Mouse (Mus musculus) myocyte (in vitro differentiated cells): ENCODE data around the gene Hcfc2. TPM values are rescaled to one million over a fixed set of nuclear protein-coding genes. Genes with fewer than 3 reads are reported as not detected.
A peak's percentile ranks its signal among the peaks of the same experiment; 100 is the strongest.

Experiments used
- H3K27me3 ChIP-seq: one replicate; pipeline ENCODE4 v1.6.1; 2011; ENCODE audit not compliant: control insufficient read depth, insufficient read depth, insufficient read length
- H3K36me3 ChIP-seq: one replicate; pipeline ENCODE4 v1.6.1; 2011; ENCODE audit not compliant: control insufficient read depth, insufficient read depth
- H3K4me2 ChIP-seq: one replicate; pipeline ENCODE4 v1.6.1; 2011; ENCODE audit warnings: low read depth, control low read depth
- H3K4me3 ChIP-seq: one replicate; pipeline ENCODE4 v1.5.1; 2011; ENCODE audit warnings: mild to moderate bottlenecking, control low read depth, moderate library complexity
- H3K79me2 ChIP-seq: one replicate; pipeline ENCODE4 v1.6.1; 2011; ENCODE audit not compliant: control insufficient read depth, insufficient read depth
- H3ac ChIP-seq: one replicate; pipeline ENCODE4 v1.6.1; 2011; ENCODE audit not compliant: control insufficient read depth, insufficient read length
- CEBPB ChIP-seq: IDR thresholded peaks from 2 replicates; pipeline ENCODE4 v1.6.1; 2011; ENCODE audit warnings: mild to moderate bottlenecking, moderate library complexity; ENCODE audit not compliant: poor library complexity, insufficient read depth, severe bottlenecking
- E2F4 ChIP-seq: IDR thresholded peaks from one replicate; pipeline ENCODE4 v1.6.1; 2011; ENCODE audit warnings: mild to moderate bottlenecking, control low read depth, moderate library complexity; ENCODE audit not compliant: insufficient read depth
- MAX ChIP-seq: IDR thresholded peaks from one replicate; pipeline ENCODE4 v1.6.1; 2011; ENCODE audit warnings: low read depth, mild to moderate bottlenecking, control low read depth
- MYOD1 ChIP-seq, 3 experiments: IDR thresholded peaks; one replicate each; pipeline ENCODE4 v1.6.1; 2011; ENCODE audit warnings: control low read depth in 2 of 3, low read depth in 2 of 3, mild to moderate bottlenecking in 2 of 3, moderate library complexity in 1 of 3; ENCODE audit not compliant: insufficient read length in 2 of 3, control insufficient read depth in 1 of 3
- MYOG ChIP-seq, 3 experiments: IDR thresholded peaks; one replicate each; pipeline ENCODE4 v1.6.1; 2011; ENCODE audit warnings: control low read depth in 2 of 3, low read depth in 2 of 3, mild to moderate bottlenecking in 2 of 3; ENCODE audit not compliant: insufficient read length in 2 of 3, control insufficient read depth in 1 of 3, insufficient read depth in 1 of 3
- POLR2A ChIP-seq: IDR thresholded peaks from one replicate; pipeline ENCODE4 v1.6.1; 2011; ENCODE audit warnings: low read depth, mild to moderate bottlenecking, control low read depth, moderate library complexity; ENCODE audit not compliant: insufficient read length
- POLR2AphosphoS2 ChIP-seq: IDR thresholded peaks from one replicate; pipeline ENCODE4 v1.6.1; 2011; ENCODE audit warnings: low read depth, control low read depth; ENCODE audit not compliant: insufficient read length
- REST ChIP-seq: IDR thresholded peaks from one replicate; pipeline ENCODE4 v1.6.1; 2011; ENCODE audit warnings: mild to moderate bottlenecking, control low read depth, moderate library complexity; ENCODE audit not compliant: insufficient read depth, insufficient read length
- SRF ChIP-seq: IDR thresholded peaks from one replicate; pipeline ENCODE4 v1.6.1; 2011; ENCODE audit warnings: low read depth; ENCODE audit not compliant: control insufficient read depth, insufficient read length
- TCF12 ChIP-seq: IDR thresholded peaks from one replicate; pipeline ENCODE4 v1.6.1; 2011; ENCODE audit warnings: mild to moderate bottlenecking, control low read depth; ENCODE audit not compliant: poor library complexity, insufficient read depth, severe bottlenecking
- TCF3 ChIP-seq: IDR thresholded peaks from one replicate; pipeline ENCODE4 v1.6.1; 2011; ENCODE audit warnings: low read depth, control low read depth; ENCODE audit not compliant: insufficient read length
- USF1 ChIP-seq: IDR thresholded peaks from one replicate; pipeline ENCODE4 v1.6.1; 2011; ENCODE audit warnings: low read depth, mild to moderate bottlenecking, control low read depth, moderate library complexity
- polyA plus RNA-seq: library from polyadenylated mRNA; unstranded; fragments of >200 nt; fragmentation: generic; extraction: Trizol; gene quantifications from one replicate; pipeline ENCODE4 v1.2.1, GENCODE M21; 2012; ENCODE audit warnings: missing spikeins

Hcfc2 gene
- polyA plus RNA-seq, 1 experiment = 13.0 TPM

DNA sequence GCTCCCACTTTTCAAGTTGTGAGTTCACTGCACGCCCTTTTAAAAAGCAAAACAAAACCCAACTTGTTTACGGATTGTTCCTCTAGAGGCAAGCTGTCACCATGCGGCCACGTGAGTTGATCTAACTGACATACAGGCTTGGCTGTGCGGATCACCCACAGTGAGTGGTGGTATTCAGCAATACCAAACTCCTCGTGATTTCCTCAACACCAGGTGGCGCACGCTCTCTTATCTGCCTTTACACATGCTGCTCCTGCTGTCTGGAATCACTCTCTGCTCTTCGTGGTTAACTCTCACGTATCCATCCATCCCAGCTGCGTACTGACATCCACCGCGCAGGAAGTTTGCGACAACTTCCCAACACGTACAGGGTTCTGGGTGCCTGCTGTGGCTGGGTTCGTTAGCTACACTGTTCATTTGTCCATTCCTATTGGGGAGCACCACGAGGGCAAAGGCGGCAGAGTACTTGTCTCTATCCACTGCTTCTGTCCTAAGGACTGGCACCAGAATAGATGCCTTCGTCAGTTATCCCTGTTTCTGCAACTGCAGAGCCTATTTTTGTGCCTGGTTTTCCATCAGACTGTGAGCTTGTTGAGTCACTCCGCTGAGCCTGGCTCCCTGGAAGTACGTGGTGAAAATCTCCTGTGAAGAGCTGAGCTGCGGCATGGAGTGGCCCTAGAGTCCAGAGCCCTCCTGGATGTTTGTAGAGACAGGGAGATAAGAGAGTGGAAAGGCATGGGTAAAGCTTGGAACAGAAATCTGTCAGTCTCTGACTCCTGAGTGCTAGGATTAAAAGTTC lies 29.3 kb upstream of the Hcfc2 start:
- no peak for TF ChIP-seq REST
- no peak for TF ChIP-seq POLR2AphosphoS2
- peak in 1 of 3 experiments; percentile 4 for TF ChIP-seq MYOD1 (IDR thresholded peaks at IDR 0.05; ENCODE audit: control insufficient read depth in 1 of 3, insufficient read length in 2 of 3, low read depth in 2 of 3)
- Histone ChIP-seq H3K4me2 (peak overlapping the region; percentile 56), H3K79me2 (no peaks in the 10 kb centered on the region), H3K27me3 (no peaks in the 10 kb centered on the region), H3K36me3 (no peaks in the 10 kb centered on the region), H3K4me3 (no peak overlapping the region), H3ac (no peak overlapping the region)

GRCm38 (mm10) chr10:82670205-82670604 lies 25.8 kb upstream of the Hcfc2 start:
- no peaks in the 10 kb centered on the region for H3K36me3 ChIP-seq
- no peaks in the 10 kb centered on the region for H3K27me3 ChIP-seq
- H3K4me2 ChIP-seq = no peak overlapping the region
- TF ChIP-seq REST = no peak
- TF ChIP-seq TCF3 = no peak
- no peaks in the 10 kb centered on the region for H3K79me2 ChIP-seq
- no peak overlapping the region for H3ac ChIP-seq
- no peak overlapping the region for H3K4me3 ChIP-seq

- H3K4me3 ChIP-seq = no peak overlapping the region
- H3K36me3 ChIP-seq = no peaks in the 10 kb centered on the region
- no peaks in the 10 kb centered on the region for H3K79me2 ChIP-seq
- no peaks in the 10 kb centered on the region for H3K27me3 ChIP-seq
- no peak overlapping the region for H3K4me2 ChIP-seq
- H3ac ChIP-seq = no peak overlapping the region
- TF ChIP-seq MAX (no peak), USF1 (no peak), POLR2AphosphoS2 (no peak), MYOD1 (IDR thresholded peaks at IDR 0.05; ENCODE audit: control insufficient read depth in 1 of 3, insufficient read length in 2 of 3, low read depth in 2 of 3) (no peak), TCF3 (no peak), MYOG (IDR thresholded peaks at IDR 0.05; ENCODE audit: control insufficient read depth in 1 of 3, insufficient read depth in 1 of 3, insufficient read length in 2 of 3, low read depth in 2 of 3) (no peak), REST (no peak), CEBPB (no peak), TCF12 (no peak), E2F4 (no peak), SRF (no peak), POLR2A (no peak)
Observed at GRCm38 (mm10) chr10:82676949-82677348, 19.0 kb upstream of the Hcfc2 start.

- Histone ChIP-seq H3K36me3 (no peaks in the 10 kb centered on the region), H3K4me2 (no peak overlapping the region), H3K27me3 (no peaks in the 10 kb centered on the region), H3K4me3 (no peak overlapping the region), H3K79me2 (no peaks in the 10 kb centered on the region), H3ac (no peak overlapping the region)
- TF ChIP-seq CEBPB = no peak
Observed at GRCm38 (mm10) chr10:82680769-82681168, 15.2 kb upstream of the Hcfc2 start.

GRCm38 (mm10) chr10:82681639-82682038 lies 14.3 kb upstream of the Hcfc2 start:
- Histone ChIP-seq H3ac (no peak overlapping the region), H3K79me2 (no peaks in the 10 kb centered on the region), H3K4me3 (no peak overlapping the region), H3K4me2 (no peak overlapping the region), H3K27me3 (no peaks in the 10 kb centered on the region), H3K36me3 (no peaks in the 10 kb centered on the region)
- TF ChIP-seq POLR2A = no peak
- no peak for TF ChIP-seq E2F4
- no peak for TF ChIP-seq CEBPB

GRCm38 (mm10) chr10:82685440-82685839 lies 10.5 kb upstream of the Hcfc2 start:
- TF ChIP-seq TCF12 (no peak), POLR2AphosphoS2 (no peak), CEBPB (no peak), POLR2A (no peak), TCF3 (no peak), MYOD1 (IDR thresholded peaks at IDR 0.05; ENCODE audit: control insufficient read depth in 1 of 3, insufficient read length in 2 of 3, low read depth in 2 of 3) (no peak), REST (no peak), USF1 (no peak), MAX (no peak), MYOG (IDR thresholded peaks at IDR 0.05; ENCODE audit: control insufficient read depth in 1 of 3, insufficient read depth in 1 of 3, insufficient read length in 2 of 3, low read depth in 2 of 3) (no peak), E2F4 (no peak), SRF (no peak)
- H3K27me3 ChIP-seq = no peaks in the 10 kb centered on the region
- H3ac ChIP-seq = no peak overlapping the region
- no peaks in the 10 kb centered on the region for H3K79me2 ChIP-seq
- no peak overlapping the region for H3K4me2 ChIP-seq
- H3K36me3 ChIP-seq = no peaks in the 10 kb centered on the region
- H3K4me3 ChIP-seq = no peak overlapping the region
